Mouse (Mus musculus) left cerebral cortex, adult 11 months (tissue): Measurements from ENCODE around the gene Rap1gap.

ENCODE experiments used
- DNase-seq: peaks from one replicate; pipeline ENCODE4 v3.0.0; 2022; ENCODE audit warnings: low spot score

Gene Rap1gap

GRCm38 (mm10) chr4:137722692-137723427 lies 58.3 kb downstream of the Rap1gap start:
- peak; percentile 82 for DNase-seq

- DNase-seq: no peak
Observed at GRCm38 (mm10) chr4:137723527-137723926, 59.0 kb downstream of the Rap1gap start.

GRCm38 (mm10) chr4:137724212-137724611 lies 59.7 kb downstream of the Rap1gap start:
- DNase-seq: no peak

GRCm38 (mm10) chr4:137724766-137725165 lies 60.2 kb downstream of the Rap1gap start:
- DNase-seq: no peak

- no peak for DNase-seq
Observed at GRCm38 (mm10) chr4:137725541-137726145, 61.1 kb downstream of the Rap1gap start.

GRCm38 (mm10) chr4:137726739-137727505 lies 62.4 kb downstream of the Rap1gap start:
- DNase-seq: no peak

- no peak for DNase-seq
Observed at GRCm38 (mm10) chr4:137727506-137728187, 63.1 kb downstream of the Rap1gap start.

GRCm38 (mm10) chr4:137728399-137729154 lies 64.1 kb downstream of the Rap1gap start:
- no peak for DNase-seq

- DNase-seq: no peak
Observed at GRCm38 (mm10) chr4:137729155-137729855, 64.8 kb downstream of the Rap1gap start.

- DNase-seq: peak; percentile 81
Observed at GRCm38 (mm10) chr4:137730134-137730533, 65.6 kb downstream of the Rap1gap start.

- no peak for DNase-seq
Observed at GRCm38 (mm10) chr4:137730757-137731156, 66.2 kb downstream of the Rap1gap start.

- no peak for DNase-seq
Observed at GRCm38 (mm10) chr4:137731891-137732290, 67.4 kb downstream of the Rap1gap start.

- DNase-seq: no peak
Observed at GRCm38 (mm10) chr4:137732361-137732760, 67.8 kb downstream of the Rap1gap start.

GRCm38 (mm10) chr4:137732962-137733361 lies 68.4 kb downstream of the Rap1gap start:
- DNase-seq: no peak

GRCm38 (mm10) chr4:137733459-137733858 lies 68.9 kb downstream of the Rap1gap start:
- DNase-seq: no peak

GRCm38 (mm10) chr4:137736220-137736701 lies 71.7 kb downstream of the Rap1gap start:
- DNase-seq: no peak

- DNase-seq: no peak
Observed at GRCm38 (mm10) chr4:137737760-137738159, 73.2 kb downstream of the Rap1gap start.

GRCm38 (mm10) chr4:137739151-137739923 lies 74.8 kb downstream of the Rap1gap start:
- DNase-seq: no peak

- no peak for DNase-seq
Observed at GRCm38 (mm10) chr4:137740350-137740749, 75.8 kb downstream of the Rap1gap start.

- DNase-seq: no peak
Observed at GRCm38 (mm10) chr4:137743791-137744190, 79.3 kb downstream of the Rap1gap start.
